Mouse (Mus musculus): Measurements from ENCODE around the gene Slc35f1.

The Slc35f1 gene

DNA sequence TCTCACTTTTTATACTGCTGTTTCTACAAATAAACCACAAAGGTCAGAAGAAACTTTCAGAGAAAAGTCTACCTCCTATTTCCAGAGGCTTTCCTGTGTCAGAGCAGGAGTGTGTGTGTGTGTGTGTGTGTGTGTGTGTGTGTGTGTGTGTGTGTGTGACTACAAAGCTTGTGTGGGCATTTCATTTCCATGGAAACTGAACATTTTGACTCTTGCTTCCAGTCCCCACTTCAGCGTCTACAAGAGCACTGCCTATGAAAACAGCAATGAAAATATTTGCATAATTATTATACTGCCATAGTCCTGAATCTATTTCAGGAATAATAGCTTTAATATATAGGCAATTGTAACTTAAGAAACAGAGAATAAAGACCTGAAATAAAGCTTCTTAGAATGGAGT is 241.8 kb downstream of the Slc35f1 start:
- DNase-seq (ENCODE audit: low spot score): no peak

GRCm38 (mm10) chr10:52934615-52935014 is 244.3 kb downstream of the Slc35f1 start:
- DNase-seq (ENCODE audit: low spot score): no peak

DNA sequence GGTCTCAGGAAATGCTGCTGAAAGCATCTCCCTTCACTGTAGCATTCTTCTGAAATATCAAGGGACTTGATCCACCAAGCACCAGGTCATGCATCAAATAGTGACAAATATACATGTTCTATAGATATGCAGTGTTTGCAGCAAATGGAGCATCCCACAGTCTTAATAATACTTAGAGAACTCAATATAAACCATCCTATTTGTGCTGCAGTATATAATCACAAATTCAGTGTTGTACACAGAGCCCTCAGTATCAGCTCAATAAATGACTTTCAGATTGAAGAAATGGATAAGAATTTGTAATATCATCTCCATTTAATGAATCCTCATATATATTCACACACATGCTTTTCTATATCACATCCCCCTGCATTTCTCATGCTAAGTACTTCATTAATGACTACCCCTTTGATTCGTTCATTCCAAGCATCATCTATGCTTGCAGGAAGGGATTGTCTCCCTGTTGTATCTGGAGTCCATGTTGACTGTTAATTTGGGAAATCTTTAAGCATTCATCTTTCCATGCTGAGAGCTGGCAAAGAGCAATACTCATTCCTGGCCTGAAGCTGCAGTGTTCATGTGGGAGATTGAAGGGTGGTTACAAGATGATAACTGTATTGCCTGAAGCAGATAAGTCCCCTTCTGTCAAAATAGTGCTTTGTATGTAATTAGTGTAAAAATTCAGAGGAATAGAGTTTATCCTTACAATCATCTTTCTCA is 249.9 kb downstream of the Slc35f1 start:
- no peak for DNase-seq (ENCODE audit: low spot score)

GRCm38 (mm10) chr10:52940831-52941216 is 250.5 kb downstream of the Slc35f1 start:
- no peak for DNase-seq (ENCODE audit: low spot score)

GRCm38 (mm10) chr10:52952581-52952980 is 262.2 kb downstream of the Slc35f1 start:
- DNase-seq (ENCODE audit: low spot score): no peak

DNA sequence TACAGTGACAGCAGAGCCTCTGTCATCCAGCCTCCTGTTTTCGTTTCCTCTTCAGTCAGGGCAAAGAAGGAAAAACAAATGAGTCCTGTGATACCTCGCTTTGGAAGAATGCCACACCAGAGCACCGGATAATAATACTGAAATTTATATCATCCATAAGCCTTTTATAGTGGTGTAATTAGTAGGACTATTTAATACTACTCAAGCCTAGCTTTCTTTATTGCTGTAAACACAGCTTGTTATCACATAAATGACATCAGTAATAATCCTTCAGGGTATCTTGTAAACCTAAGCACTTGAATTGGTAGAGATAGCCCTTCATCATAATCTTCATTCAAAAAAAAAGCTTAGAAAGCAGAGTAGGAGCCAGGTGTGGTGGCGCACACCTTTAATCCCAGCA is 266.4 kb downstream of the Slc35f1 start:
- DNase-seq (ENCODE audit: low spot score): no peak

GRCm38 (mm10) chr10:52979251-52979650 is 288.9 kb downstream of the Slc35f1 start:
- no peak for DNase-seq (ENCODE audit: low spot score)

DNA sequence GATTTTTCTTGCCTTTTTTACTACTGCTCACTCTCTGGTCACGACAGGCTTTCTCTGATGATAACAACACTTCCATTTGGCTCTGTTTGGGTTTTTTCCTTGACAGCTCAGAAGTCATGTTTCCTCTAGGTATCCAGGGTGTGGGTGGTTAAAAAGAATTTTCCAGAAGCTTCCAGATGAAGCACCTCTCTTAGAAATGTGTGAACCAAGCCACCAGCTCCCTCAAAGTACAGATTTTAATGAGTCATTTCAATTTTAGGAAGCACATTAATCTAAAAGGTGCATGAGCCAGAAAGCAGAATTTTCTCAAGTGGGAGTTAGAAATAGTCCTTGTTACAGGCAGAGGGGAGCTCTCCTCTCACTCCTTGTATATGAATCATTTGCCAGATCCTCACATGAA is 292.5 kb downstream of the Slc35f1 start:
- DNase-seq (ENCODE audit: low spot score): peak; percentile 18

GRCm38 (mm10) chr10:52992246-52992645 is 301.9 kb downstream of the Slc35f1 start:
- DNase-seq (ENCODE audit: low spot score): no peak

- DNase-seq (ENCODE audit: low spot score): no peak
Observed at GRCm38 (mm10) chr10:52996886-52997285, 306.6 kb downstream of the Slc35f1 start.

DNA sequence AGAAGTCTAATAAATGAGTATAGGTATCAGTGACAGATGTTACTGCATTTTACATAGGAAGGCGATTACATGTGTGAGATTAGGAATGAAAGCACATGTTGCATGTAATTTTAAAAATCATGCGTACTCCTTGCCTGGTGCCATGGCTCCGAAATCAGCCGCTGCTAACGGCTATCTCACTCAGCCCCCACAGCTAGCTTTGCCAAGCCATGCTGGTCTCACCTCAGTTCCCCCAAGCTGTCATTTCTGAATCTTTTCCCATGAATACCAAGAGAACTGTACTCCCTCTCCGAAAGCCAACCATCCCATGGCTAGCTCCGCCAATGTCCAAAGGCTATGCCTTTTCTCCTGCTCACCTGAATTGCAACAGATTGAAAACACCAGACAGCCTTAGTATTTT is 310.8 kb downstream of the Slc35f1 start:
- DNase-seq (ENCODE audit: low spot score): no peak

- no peak for DNase-seq (ENCODE audit: low spot score)
Observed at GRCm38 (mm10) chr10:53006229-53007190, 316.2 kb downstream of the Slc35f1 start.

DNA sequence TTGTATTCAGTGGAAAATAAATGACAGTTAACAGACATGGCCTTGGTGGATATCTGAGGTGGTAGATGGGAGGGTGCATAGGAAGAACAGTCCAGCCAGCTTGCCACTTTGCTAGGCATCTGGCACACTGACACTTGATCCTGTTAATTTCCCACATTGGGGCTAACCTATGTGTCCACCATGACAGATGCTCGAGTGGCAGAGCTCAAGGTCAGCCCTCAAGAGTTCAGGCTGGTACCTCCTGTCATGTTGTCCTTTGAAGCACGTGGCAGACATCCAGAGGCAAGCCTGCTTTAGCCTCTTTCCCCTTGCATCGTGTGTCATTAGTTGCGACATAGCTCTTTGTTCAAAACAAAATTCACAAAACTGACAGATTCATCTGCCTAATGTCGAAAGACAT is 323.5 kb downstream of the Slc35f1 start:
- DNase-seq (ENCODE audit: low spot score): no peak

DNA sequence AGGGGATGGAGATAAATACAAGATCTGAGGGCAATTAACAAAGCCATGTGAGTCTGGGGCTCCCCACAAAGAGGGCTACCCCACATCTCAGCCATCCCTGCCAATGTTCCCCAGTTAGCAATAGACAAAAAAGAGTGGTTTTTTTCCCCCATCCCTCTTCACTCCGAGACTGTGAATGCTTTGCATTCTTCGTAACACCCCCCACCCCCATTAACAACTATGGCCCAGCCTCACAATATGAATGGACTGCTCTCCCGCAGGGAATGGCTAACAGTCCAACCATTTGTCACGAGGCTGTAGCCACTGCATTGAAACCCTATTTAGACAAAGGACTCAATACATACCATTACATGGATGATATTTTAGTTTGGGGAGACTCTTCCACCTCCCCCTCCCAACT is 338.1 kb downstream of the Slc35f1 start:
- no peak for DNase-seq (ENCODE audit: low spot score)

DNA sequence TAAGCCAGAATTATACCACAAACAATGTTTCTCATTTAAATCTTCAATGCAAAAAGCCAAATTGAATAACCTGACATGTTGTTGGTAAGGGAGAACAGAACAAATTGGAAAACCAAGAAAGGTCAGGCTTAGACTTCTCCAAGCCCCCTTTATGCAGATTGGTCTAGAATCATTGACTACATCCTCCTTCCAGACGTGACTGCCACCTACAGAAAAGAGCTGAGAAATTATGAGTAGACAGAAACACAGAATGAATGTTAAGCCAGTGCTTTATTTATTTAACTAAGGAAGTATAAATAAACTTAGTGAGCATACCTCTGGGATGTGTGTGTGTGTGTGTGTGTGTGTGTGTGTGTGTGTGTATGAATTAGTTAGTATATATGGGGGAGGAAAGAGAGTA is 344.9 kb downstream of the Slc35f1 start:
- DNase-seq (ENCODE audit: low spot score): no peak

- DNase-seq (ENCODE audit: low spot score): no peak
Observed at GRCm38 (mm10) chr10:53045931-53046330, 355.6 kb downstream of the Slc35f1 start.

DNA sequence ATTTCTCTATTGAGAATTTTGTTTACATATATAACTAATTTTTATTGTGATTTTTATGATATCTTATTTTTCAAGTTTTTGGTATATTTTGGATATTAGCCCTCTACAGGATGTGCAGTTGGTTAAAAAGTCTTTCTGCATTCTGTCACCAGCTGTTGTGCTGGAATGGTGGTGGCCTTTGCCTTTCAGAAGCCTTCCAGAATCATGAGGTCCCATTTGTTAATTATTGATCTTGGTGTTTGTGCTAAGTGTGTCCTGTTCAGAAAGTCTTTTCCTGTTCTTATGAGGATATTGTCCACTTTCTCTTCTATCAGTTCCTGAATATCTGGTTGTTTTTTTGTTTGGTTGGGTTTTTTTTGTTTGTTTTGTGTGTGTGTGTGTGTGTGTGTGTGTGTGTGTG is 362.2 kb downstream of the Slc35f1 start:
- DNase-seq (ENCODE audit: low spot score): no peak

DNA sequence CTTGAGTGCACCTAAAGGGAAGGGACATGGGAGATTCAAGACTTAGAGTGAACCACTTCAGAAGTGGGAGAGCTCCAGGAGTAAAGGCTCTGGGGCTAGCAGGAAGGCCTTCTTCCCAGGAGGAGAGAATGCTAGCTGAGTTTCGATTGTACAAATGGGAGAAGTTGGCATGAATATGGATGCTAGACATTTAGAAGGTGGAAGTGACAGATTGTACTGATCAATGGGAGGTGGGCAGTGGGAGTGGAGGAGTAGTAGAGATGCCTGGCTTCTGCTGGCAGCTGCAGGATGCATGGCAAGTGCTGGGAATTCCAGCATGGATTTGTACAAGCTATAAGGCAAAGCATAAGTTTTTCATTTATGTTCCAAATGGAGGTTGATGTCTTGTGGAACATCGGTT is 370.4 kb downstream of the Slc35f1 start:
- DNase-seq (ENCODE audit: low spot score): peak; percentile 3

GRCm38 (mm10) chr10:53062741-53063140 is 372.4 kb downstream of the Slc35f1 start:
- no peak for DNase-seq (ENCODE audit: low spot score)

- no peak for DNase-seq (ENCODE audit: low spot score)
Observed at GRCm38 (mm10) chr10:53087811-53088210, 397.5 kb downstream of the Slc35f1 start.

- no peak for DNase-seq (ENCODE audit: low spot score)
Observed at GRCm38 (mm10) chr10:53091525-53091924, 401.2 kb downstream of the Slc35f1 start.

DNA sequence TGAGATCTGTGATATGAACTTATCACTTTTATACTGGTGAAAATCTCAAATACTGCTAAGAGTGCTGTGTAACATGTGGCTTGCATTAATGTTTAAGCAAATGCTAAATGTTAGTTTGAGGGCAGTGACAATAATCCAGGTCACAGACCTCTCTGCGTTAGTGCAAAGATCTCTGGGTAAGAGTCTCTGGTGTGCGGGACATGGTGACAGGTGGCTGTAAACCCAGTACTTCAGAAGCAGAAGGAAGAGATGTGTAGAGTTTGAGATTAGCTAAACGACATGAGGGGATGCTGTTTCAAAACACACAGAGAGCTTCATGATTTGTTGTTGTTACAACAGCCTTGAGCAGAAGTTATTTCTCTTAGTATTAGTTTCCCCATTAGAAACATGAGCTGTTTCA is 406.1 kb downstream of the Slc35f1 start:
- DNase-seq (ENCODE audit: low spot score): no peak

GRCm38 (mm10) chr10:53100881-53101280 is 410.5 kb downstream of the Slc35f1 start:
- DNase-seq (ENCODE audit: low spot score): no peak

Data from layer of hippocampus, adult 9-10 months (tissue).